Mouse (Mus musculus) heart, postnatal 0 days (tissue): ENCODE measurements around the gene Igsf8. TPM values are rescaled to one million over a fixed set of nuclear protein-coding genes. Genes with fewer than 3 reads are reported as not detected.

Experiments
- ATAC-seq: fragments of 200-750 bp; cut with Nextera tagmentation; 2 replicates; pipeline ENCODE4 v1.8.0; 2017; ENCODE audit warnings: low read depth, moderate number of reproducible peaks, moderate library complexity; ENCODE audit not compliant: insufficient read depth
- DNase-seq: peaks from one replicate; pipeline ENCODE4 v3.0.0-alpha.2; 2016; ENCODE audit warnings: low spot score
- H3K27ac ChIP-seq: fragments of 300-500 bp; sonication (generic); 2 replicates; pipeline ENCODE4 v1.5.1; 2014; ENCODE audit warnings: low read depth, mild to moderate bottlenecking
- H3K27me3 ChIP-seq: fragments of 300-500 bp; sonication (generic); 2 replicates; pipeline ENCODE4 v1.6.1; 2014; ENCODE audit warnings: low read length, mixed read lengths; ENCODE audit not compliant: control insufficient read depth, insufficient read depth
- H3K36me3 ChIP-seq: fragments of 300-500 bp; sonication (generic); replicated peaks from 2 replicates; pipeline ENCODE4 v1.6.1; 2014; ENCODE audit warnings: low read length, mixed read lengths; ENCODE audit not compliant: control insufficient read depth, insufficient read depth
- H3K4me1 ChIP-seq: fragments of 300-500 bp; sonication (generic); 2 replicates; pipeline ENCODE4 v1.6.1; 2014; ENCODE audit warnings: antibody characterized with exemption; ENCODE audit not compliant: control insufficient read depth, insufficient read depth
- H3K4me2 ChIP-seq: fragments of 300-500 bp; sonication (generic); 2 replicates; pipeline ENCODE4 v1.6.1; 2014; ENCODE audit warnings: low read depth, mild to moderate bottlenecking, low read length, moderate library complexity
- H3K4me3 ChIP-seq: fragments of 300-500 bp; sonication (generic); 2 replicates; pipeline ENCODE4 v1.5.1; 2014; ENCODE audit warnings: low read depth, low read length
- H3K9ac ChIP-seq: fragments of 300-500 bp; sonication (generic); replicated peaks from 2 replicates; pipeline ENCODE4 v1.6.1; 2014; ENCODE audit warnings: low read depth, low read length, mixed read lengths
- H3K9me3 ChIP-seq: fragments of 300-500 bp; sonication (generic); replicated peaks from 2 replicates; pipeline ENCODE4 v1.6.1; 2016; ENCODE audit warnings: low read length; ENCODE audit not compliant: control insufficient read depth
- CTCF ChIP-seq: IDR thresholded peaks from 2 replicates; pipeline ENCODE4 v1.5.1; 2016; ENCODE audit warnings: antibody characterized with exemption, control low read depth, low read depth
- EP300 ChIP-seq: IDR thresholded peaks from 2 replicates; pipeline ENCODE4 v1.6.1; 2016; ENCODE audit warnings: antibody characterized with exemption, low read depth
- WGBS: fragments of 180-500 bp; shearing (Covaris S2); extraction: QIAGEN DNeasy Blood & Tissue Kit; methylation state at CpG from one replicate; pipeline ENCODE4 v1.1.7; 2014; 5-methylcytosine and 5-hydroxymethylcytosine counted together
- polyA plus RNA-seq: library from polyadenylated mRNA; unstranded; fragments of >200 nt; fragmentation: Nextera tagmentation; extraction: Ambion mirVana; gene quantifications from 2 replicates; pipeline ENCODE4 v1.2.1, GENCODE M21; 2015
- total RNA-seq: library from RNA; depleted of rRNA; stranded (reverse); fragments of >200 nt; gene quantifications from 2 replicates; pipeline ENCODE4 v1.2.3, GENCODE M21; 2014; ENCODE audit warnings: low replicate concordance

The Igsf8 gene
- total and polyA plus RNA-seq, 2 experiments from 2014 or later: 11.4 to 22.1 TPM

GRCm38 (mm10) chr1:172318424-172319035 is 57.1 kb downstream of the Igsf8 start:
- no peak overlapping the region for H3K27ac ChIP-seq
- no peaks in the 10 kb centered on the region for H3K4me1 ChIP-seq
- no peak for ATAC-seq
- no peak for DNase-seq
- no peaks in the 10 kb centered on the region for H3K27me3 ChIP-seq
- H3K9me3 ChIP-seq: no peaks in the 10 kb centered on the region
- 88% methylated on average over 19 of the region's 19 CpGs for WGBS
- no peak overlapping the region for H3K9ac ChIP-seq
- H3K36me3 ChIP-seq: 0 out of 2 replicates have a peak, but pooled peaks cover 4% of the 10 kb centered on the region
- no peak overlapping the region for H3K4me2 ChIP-seq
- no peak overlapping the region for H3K4me3 ChIP-seq
- TF ChIP-seq EP300 (no peak), CTCF (no peak)

GRCm38 (mm10) chr1:172319346-172319745 is 57.9 kb downstream of the Igsf8 start:
- DNase-seq (no peak), ATAC-seq (no peak)
- 94% methylated on average over 7 of the region's 7 CpGs for WGBS
- Histone ChIP-seq H3K4me1 (no peaks in the 10 kb centered on the region), H3K4me3 (no peak overlapping the region), H3K4me2 (no peak overlapping the region), H3K27ac (no peak overlapping the region), H3K9me3 (no peaks in the 10 kb centered on the region), H3K27me3 (no peaks in the 10 kb centered on the region), H3K36me3 (0 out of 2 replicates have a peak, but pooled peaks cover 4% of the 10 kb centered on the region), H3K9ac (no peak overlapping the region)
- TF ChIP-seq CTCF: no peak
- no peak for TF ChIP-seq EP300

- H3K36me3 ChIP-seq: 0 out of 2 replicates have a peak, but pooled peaks cover 4% of the 10 kb centered on the region
- TF ChIP-seq CTCF (no peak), EP300 (no peak)
- no peak overlapping the region for H3K4me3 ChIP-seq
- 64% methylated on average over 5 of the region's 5 CpGs for WGBS
- ATAC-seq (no peak), DNase-seq (no peak)
- H3K27me3 ChIP-seq: no peaks in the 10 kb centered on the region
- no peaks in the 10 kb centered on the region for H3K4me1 ChIP-seq
- no peak overlapping the region for H3K4me2 ChIP-seq
- no peak overlapping the region for H3K27ac ChIP-seq
- H3K9ac ChIP-seq: no peak overlapping the region
- no peaks in the 10 kb centered on the region for H3K9me3 ChIP-seq
Observed at GRCm38 (mm10) chr1:172319921-172320411, 58.5 kb downstream of the Igsf8 start.

- DNase-seq: no peak
- H3K27me3 ChIP-seq: peaks cover 24% of the 10 kb centered on the region
- no peak overlapping the region for H3K4me3 ChIP-seq
- 55% methylated on average over 13 of the region's 13 CpGs for WGBS
- no peak for ATAC-seq
- H3K9me3 ChIP-seq: no peaks in the 10 kb centered on the region
- H3K4me2 ChIP-seq: no peak overlapping the region
- H3K4me1 ChIP-seq: 0 out of 2 replicates have a peak, but pooled peaks cover 3% of the 10 kb centered on the region
- TF ChIP-seq CTCF (no peak), EP300 (no peak)
- 0 out of 2 replicates have a peak, but pooled peaks cover 4% of the 10 kb centered on the region for H3K36me3 ChIP-seq
- no peak overlapping the region for H3K27ac ChIP-seq
- no peak overlapping the region for H3K9ac ChIP-seq
Observed at GRCm38 (mm10) chr1:172322725-172323124, 61.3 kb downstream of the Igsf8 start.

- H3K27me3 ChIP-seq: peaks cover 29% of the 10 kb centered on the region
- 0 out of 2 replicates have a peak, but pooled peaks cover 3% of the 10 kb centered on the region for H3K4me1 ChIP-seq
- H3K4me2 ChIP-seq: no peak overlapping the region
- TF ChIP-seq EP300 (no peak), CTCF (no peak)
- whole genome bisulfite sequencing: 48% methylated on average over 5 of the region's 5 CpGs
- no peaks in the 10 kb centered on the region for H3K9me3 ChIP-seq
- H3K9ac ChIP-seq: no peak overlapping the region
- H3K27ac ChIP-seq: no peak overlapping the region
- DNase-seq (no peak), ATAC-seq (no peak)
- H3K36me3 ChIP-seq: 0 out of 2 replicates have a peak, but pooled peaks cover 4% of the 10 kb centered on the region
- H3K4me3 ChIP-seq: no peak overlapping the region
Observed at GRCm38 (mm10) chr1:172323298-172323697, 61.9 kb downstream of the Igsf8 start.
